Mouse (Mus musculus) layer of hippocampus, adult 8-10 months (tissue): ENCODE results near the gene Gm12845. TPM values are rescaled to one million over a fixed set of nuclear protein-coding genes. Genes with fewer than 3 reads are reported as not detected.

Experiments used
- total RNA-seq, 4 experiments: library from RNA; stranded (reverse); gene quantifications; 2 replicates each; pipeline ENCODE4 v1.2.4; 2022

The Gm12845 gene
- total RNA-seq, 4 experiments from 2014 or later = not detected

Other genes with a start within 250 kb of the Gm12845 start
- 100 to 1,000 TPM; 171 to 184 (median 178) TPM for gene Rnf220, start 227.4 kb upstream of the Gm12845 start, total RNA-seq
- 100 to 1,000 TPM; 182 to 220 (median 203) TPM for gene Eri3, start 174.0 kb upstream of the Gm12845 start, total RNA-seq
- 10 to 100 TPM; 38.0 to 39.9 (median 39.4) TPM for gene Dmap1, start 42.1 kb upstream of the Gm12845 start, total RNA-seq
- gene Klf17, start 41.2 kb downstream of the Gm12845 start, total RNA-seq = not detected
- 10 to 100 TPM; 41.8 to 48.9 (median 44.4) TPM for gene Slc6a9, start 110.1 kb downstream of the Gm12845 start, total RNA-seq
- 1 to 10 TPM in 1 of 4 experiments, under 1 TPM in 3; 0.72 to 1.1 (median 0.83) TPM for gene Ccdc24, start 148.1 kb downstream of the Gm12845 start, total RNA-seq
- 10 to 100 TPM; 59.6 to 64.5 (median 63.4) TPM for gene B4galt2, start 159.1 kb downstream of the Gm12845 start, total RNA-seq
- 100 to 1,000 TPM; 406 to 438 (median 423) TPM for gene Atp6v0b, start 162.9 kb downstream of the Gm12845 start, total RNA-seq
- gene Dph2, start 167.6 kb downstream of the Gm12845 start, total RNA-seq = 10 to 100 TPM in 3 of 4 experiments, 1 to 10 TPM in 1; 9.0 to 11.5 (median 11.0) TPM
- gene Ipo13, start 190.6 kb downstream of the Gm12845 start, total RNA-seq = 100 to 1,000 TPM; 127 to 140 (median 130) TPM
- gene Artn, start 205.4 kb downstream of the Gm12845 start, total RNA-seq = 1 to 10 TPM; 1.5 to 2.2 (median 1.9) TPM